Mouse (Mus musculus) liver, adult (tissue): ENCODE measurements at regions not wholly inside any gene's neighbourhood (a gene's known extent, or its start where the extent isn't known, plus 50 kb on each side); places are given as distances from the start of the nearest gene placed in this dataset.

Experiments used
- GATA4 ChIP-seq: IDR thresholded peaks from 2 replicates; pipeline ENCODE4 v1.6.1; 2014; ENCODE audit warnings: mild to moderate bottlenecking, low read length; ENCODE audit not compliant: insufficient replicate concordance

DNA sequence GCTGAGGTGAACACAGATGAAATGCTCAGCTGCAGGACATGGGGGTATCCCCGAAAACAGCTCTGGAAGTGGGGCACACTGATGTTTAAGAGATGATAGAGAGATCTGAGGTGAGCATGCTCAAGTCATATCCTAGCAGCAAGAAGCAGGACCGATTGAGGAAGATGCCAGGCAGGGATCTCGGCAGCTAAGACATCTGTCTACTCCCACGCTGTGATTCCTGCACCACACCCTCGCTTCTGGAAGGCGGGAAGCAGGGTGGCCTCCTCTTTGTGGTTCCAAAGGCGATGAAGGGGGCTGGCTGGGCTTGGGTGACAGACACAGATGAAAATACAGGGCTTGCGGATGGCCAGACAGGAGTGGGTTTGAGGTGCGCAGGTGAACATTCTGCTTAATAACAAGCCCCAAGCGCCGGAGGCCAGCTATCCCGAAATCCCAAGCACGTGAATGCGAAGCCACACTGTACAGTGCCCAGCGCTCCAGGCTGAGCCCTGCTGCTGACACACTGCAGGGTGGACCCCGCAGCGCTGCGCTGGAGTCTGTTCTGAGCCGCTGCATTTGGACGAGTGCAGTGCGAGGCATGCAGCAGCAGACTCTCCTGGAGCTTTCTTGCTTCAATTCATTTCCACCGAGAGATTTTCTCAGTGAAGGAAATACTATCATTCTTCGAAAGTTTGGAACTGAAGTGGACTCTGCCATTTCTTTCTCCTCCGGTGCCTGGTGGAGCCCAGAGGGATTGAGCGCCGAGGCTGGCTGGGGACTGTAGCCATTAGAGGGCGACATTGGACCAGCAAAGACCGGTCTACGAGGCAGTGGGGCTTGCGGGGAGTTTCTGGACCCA is 308.6 kb downstream of the Matn1 start:
- TF ChIP-seq GATA4 = no peak

DNA sequence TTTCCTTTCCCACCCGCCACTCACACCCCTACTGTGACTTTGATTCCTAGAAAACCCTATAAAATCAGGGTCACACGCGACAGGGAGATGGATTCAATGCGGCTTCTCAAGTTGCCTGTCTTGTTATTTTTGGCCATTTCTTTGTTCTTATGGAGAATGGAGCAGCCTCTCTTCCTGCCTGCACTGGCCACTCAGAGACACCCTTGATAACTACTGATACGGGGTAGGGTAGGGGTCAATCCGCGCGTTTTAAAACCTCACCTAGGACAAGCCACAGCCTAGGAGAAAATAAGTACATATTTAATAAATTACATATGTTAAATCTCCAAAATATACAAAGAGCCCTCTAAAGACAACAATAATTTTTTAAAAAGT is 309.2 kb downstream of the Matn1 start:
- no peak for TF ChIP-seq GATA4

DNA sequence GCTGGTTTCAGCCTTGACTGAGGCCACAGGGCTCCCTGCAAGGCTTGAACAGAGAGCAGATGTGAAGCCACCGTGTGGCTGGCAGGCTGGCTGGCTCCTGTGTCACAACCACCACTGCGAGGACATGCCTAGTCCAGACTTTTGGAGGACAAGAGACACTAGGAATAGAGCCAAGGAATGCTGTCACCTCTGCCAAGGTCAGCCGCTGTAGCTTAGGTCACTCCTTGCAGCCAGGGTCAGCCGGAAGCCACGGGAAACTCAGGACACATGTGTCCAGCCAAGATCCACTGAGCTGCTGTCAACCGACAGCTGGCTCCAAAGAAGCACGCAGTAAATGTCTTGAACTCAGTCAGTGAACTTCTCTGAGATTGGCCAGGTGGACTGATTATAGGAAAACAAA is 310.1 kb downstream of the Matn1 start:
- TF ChIP-seq GATA4 = peak; percentile 5; the same call in 1 of the 2 replicates

DNA sequence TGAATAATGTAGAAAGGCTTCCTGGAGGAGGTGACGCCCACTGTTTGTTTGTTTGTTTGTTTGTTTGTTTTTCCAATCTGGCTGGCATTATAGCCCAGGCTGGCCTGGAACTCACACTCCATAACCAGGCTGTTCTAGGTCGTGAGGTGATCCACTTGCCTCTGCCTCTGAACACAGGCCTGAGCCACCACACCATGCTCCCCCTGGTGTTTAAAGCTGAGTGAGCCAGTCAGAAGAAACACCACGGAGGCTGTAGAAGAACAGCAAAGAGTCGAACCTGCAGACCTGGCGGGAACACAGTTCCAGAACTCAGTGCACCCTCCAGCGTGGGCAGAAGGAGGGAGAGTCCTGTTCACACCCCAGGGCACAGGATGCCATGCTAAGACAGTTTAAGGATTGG is 310.5 kb downstream of the Matn1 start:
- no peak for TF ChIP-seq GATA4

DNA sequence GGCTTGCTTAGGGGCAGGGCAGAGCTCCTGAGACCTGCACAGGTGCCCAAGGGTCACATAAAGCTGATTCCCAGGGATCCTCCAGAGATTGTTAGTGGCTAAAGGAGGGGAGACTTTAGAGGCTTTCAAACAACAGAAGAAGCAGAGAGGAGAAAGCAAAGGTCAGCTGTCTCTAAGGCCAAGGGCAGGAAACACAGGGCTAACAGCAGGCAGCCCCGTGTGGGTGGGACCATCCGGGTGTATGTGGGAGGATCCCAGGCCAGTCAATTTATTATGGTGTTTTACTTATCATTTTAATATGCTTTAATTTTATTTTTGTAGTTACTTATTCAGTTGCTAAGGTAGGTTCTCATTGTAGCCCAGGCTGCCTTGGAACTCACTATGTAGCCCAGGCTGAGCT is 317.1 kb downstream of the Matn1 start:
- no peak for TF ChIP-seq GATA4

DNA sequence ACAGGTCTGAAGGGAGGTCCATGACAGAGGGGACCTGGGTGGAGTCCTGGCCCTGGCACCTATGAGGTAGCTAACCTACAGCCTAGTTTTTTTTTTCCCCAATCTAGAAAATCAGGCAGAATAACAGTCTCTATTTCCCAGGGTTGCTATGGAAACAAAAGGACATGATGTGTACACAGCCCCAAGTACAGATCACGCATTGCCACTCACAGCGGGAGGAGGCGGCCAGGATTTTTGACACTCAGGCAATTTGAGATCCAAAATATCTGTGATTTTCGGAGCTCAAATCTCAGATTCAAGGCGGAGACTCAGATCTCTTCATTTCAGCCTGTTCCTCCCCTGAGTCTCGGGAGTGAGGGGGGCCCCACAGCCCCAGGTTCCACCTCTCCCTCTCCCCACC is 318.7 kb downstream of the Matn1 start:
- no peak for TF ChIP-seq GATA4

DNA sequence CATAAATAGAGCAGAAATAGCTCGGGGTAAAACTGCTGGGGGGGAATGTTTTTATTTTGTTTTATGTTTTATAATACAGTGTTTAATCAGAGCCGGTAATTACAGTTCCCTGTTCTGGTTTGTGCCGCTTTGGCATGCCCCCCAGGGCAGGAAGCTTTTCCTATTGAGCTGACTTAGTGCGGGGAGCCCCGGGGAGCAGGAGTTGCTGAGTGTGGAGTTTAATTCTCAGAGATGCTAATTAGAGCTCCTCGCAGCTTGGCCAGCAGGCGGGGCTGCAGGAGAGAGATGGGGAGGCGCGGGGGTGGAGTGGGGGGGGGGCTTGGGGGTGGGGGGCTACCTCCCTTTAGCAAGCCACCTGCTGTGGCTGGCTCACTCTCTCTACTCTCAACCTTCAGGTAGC is 322.6 kb downstream of the Matn1 start:
- TF ChIP-seq GATA4 = no peak

DNA sequence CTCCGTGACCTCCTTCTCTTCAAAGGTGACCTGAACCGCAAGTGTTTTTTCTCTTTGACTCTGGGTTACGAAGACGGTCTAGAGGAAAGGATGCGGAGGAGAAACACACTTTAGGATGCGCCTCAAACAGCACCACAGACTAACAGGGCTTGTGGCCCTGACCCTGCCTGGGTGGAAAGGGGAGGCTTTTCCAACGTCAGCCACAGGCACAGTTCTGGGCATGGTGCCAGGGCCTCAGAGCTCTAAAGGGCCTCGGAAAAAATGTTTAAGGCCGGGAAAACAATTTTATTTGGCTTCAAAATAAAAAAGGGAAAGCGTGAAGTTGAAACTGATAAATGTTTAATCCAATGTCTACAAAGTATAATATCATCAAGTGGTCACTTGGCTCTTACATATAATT is 323.6 kb downstream of the Matn1 start:
- TF ChIP-seq GATA4 = no peak

DNA sequence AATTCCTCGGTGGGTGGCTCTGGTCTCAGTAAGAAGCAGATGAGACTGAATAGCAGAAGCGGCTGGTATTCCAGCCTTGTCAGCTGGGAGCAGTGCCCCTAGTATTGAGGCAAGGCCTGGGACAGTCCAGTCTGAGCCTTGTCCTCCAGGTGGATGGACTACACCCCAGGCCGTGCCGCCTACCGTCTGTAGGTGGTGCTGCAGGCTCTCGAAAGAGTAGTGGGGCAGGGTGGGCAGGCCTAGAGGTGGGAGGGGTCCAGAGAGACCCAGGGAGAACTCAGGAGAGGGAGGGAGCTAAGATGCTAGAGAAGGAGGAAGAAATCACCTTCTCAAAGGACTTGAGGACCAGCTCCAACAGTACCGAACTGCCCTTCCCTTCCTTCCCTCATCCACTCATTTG is 326.0 kb downstream of the Matn1 start:
- no peak for TF ChIP-seq GATA4

DNA sequence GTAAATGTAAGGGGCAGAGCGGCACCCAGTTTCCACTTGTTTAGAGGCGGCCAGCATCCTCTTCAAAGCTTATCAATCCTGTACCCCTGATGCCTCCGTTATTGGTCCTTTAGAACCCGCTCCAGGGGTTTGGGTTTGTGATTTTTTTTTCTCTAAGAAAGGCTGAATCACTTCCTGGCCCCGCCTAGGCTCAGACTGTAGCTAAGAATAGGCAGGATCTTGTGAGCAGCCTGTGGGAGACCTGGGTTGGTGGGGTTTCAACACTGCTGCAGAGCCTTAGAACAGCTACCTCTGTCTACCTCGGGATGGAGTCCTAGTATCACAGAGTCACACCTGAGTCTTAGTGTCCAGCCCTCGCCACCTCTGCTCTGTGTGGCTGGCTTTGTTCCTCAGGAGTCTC is 327.9 kb downstream of the Matn1 start:
- no peak for TF ChIP-seq GATA4

DNA sequence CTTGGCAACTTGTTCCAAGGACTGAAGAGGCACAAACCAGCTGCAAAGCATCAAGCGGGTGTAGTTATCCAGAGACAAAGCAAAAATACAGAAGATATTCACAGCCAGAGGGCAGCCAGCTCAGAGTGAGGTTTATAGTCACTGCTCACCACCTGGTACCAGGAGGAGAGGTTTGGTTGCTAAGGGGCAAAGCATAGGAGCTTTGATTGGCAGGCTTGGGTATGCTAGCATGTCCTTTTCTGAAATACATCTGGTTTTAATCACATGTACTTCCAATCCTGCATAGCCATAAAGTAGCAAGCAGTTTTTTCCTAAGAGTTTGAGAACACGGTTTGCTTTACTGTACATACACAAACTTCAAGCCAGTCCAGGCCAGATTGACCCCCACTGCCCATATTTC is 349.4 kb downstream of the Matn1 start:
- no peak for TF ChIP-seq GATA4

DNA sequence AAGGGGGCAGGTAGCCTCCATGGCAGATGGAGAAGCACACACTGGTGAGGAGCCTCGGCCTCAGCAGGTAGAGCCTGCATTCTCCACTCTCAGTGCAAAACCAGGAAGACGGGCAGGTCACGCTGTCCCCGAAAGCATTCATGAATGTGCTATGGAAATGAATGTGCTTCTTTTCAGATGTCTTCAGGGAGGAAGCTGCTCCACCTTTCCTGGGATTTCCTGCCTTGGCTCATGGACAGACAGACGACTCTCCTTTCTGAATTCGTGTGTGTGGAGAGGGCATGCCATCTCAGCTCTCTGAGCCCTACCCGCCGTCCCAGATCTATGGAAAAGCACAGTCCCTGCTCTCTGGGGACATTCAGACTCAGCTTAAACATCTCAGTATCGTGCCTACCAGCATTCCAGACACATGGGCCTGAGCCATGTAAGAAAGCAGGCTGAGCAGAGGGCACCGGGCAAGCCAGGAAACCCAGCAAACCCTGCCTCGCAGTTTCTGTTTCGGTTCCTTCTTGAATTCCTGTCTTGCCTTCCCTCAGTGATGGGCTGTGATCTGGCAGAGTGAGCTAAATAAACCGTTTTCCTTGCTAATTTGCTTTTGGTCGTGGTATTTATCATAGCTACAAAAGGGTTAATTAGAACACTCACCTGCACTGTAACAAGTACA is 354.0 kb downstream of the Matn1 start:
- TF ChIP-seq GATA4 = no peak

DNA sequence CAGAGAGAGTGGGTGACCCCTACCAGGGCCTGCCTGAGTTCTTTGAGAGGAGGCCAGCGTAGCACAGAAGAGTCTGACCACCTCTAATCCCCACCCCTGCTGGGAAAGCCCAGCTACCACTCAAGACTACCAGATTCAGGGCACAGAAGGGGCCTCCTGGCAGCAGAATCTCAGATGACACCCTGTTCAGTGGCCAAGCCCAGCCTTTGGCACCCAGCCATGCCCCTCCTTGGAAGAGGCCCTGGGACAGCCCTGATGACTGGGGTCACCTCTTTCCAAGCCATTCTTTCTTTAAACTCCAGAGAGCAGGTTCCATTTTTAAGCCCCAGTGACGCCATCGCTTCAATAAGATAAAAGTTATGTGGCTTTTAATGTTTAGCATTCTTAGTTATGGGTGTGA is 359.8 kb downstream of the Matn1 start:
- no peak for TF ChIP-seq GATA4

DNA sequence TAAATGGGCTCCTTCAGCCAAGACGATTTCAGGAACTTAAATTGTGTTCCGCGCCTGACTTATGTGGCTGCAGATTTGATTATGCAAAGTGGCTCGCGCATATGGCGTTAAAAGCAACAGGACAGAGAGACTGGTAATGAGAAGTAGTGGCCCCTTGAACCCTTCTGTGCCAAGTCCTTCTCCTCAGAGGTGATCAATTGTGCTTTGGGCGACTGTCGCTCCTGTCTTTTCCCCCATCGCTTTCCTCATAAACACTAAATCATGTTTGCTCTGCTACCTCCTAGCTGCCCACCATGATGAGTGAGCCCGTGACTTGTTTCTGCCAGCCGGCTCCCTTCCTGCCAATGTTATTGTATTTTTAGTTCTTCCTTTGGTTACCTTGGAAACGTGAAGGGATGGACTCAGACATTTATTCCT is 360.2 kb downstream of the Matn1 start:
- no peak for TF ChIP-seq GATA4

DNA sequence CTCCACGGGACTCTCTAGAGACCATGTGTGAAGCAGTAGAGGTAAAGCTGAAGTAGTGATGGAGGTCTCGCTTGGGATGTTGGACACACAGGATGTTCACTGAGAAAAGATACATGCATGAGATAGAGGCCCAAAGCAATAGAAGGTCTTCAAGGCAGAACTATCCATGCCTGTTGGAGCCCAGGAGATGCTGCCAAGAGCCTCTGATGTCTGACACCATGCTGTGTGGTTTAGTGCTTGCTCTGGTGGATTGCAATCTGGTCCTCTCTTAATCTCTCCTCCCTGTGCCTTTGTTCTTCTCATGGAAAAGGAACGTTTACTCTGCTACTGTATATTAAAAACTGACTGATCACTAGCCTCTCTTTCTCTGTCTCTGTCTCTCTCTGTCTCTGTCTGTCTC is 370.0 kb downstream of the Matn1 start:
- TF ChIP-seq GATA4 = no peak

DNA sequence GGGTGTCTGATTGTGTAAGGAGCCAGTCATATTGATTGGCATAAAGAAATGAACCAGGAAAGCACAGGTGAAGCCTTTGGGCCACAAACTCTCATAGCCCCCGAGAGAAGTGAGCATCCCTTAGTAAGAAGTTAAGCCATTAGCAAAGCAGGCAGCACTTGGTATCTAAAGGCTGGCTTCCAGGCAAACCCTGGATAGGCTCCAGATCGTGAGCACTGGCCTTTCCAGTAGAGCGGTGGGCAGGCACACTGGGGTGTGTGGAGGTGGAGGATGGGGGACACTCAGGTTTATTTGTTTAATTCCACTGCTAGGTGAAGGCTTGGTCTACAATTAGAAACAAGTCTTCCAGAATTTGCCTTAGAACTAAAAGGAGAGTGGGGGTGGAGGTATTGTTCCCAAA is 371.9 kb downstream of the Matn1 start:
- no peak for TF ChIP-seq GATA4

DNA sequence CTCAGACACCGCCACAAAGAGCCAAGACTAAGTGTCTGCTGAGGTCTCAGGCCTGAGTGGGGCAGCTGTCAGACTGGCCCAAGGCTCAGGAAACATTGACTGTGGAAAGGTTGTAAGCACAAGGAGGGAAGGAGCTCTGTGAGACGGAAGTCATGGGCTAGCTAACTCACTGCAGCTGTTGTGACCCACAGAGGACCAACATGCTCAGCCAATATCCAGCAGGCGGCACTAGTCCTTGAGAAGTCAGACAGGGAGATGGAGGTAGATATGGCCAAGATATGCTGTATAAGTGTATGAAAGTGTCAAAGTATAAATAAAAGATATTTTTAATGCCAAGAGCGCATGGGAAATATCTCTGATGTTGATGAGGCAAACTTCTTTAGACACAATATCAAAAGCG is 378.1 kb downstream of the Matn1 start:
- no peak for TF ChIP-seq GATA4
